Mouse (Mus musculus): ENCODE measurements around the gene Cyp26b1.

The Cyp26b1 gene

GRCm38 (mm10) chr6:84549852-84550437, 43.8 kb downstream of the Cyp26b1 start:
- no peak for DNase-seq

GRCm38 (mm10) chr6:84545428-84545827, 48.3 kb downstream of the Cyp26b1 start:
- DNase-seq: no peak

GRCm38 (mm10) chr6:84544359-84544758, 49.3 kb downstream of the Cyp26b1 start:
- no peak for DNase-seq

GRCm38 (mm10) chr6:84543516-84543915, 50.2 kb downstream of the Cyp26b1 start:
- no peak for DNase-seq

GRCm38 (mm10) chr6:84539924-84540323, 53.8 kb downstream of the Cyp26b1 start:
- no peak for DNase-seq

GRCm38 (mm10) chr6:84538681-84539080, 55.0 kb downstream of the Cyp26b1 start:
- no peak for DNase-seq

GRCm38 (mm10) chr6:84537611-84538197, 56.0 kb downstream of the Cyp26b1 start:
- no peak for DNase-seq

GRCm38 (mm10) chr6:84534944-84535343, 58.8 kb downstream of the Cyp26b1 start:
- no peak for DNase-seq

GRCm38 (mm10) chr6:84529912-84530311, 63.8 kb downstream of the Cyp26b1 start:
- DNase-seq: no peak

GRCm38 (mm10) chr6:84524901-84525601, 68.7 kb downstream of the Cyp26b1 start:
- DNase-seq: no peak

Measured in right cerebral cortex, postnatal 14 days (tissue).